Mouse (Mus musculus): ENCODE measurements around the gene Man1b1. TPM values are rescaled to one million over a fixed set of nuclear protein-coding genes. Genes with fewer than 3 reads are reported as not detected.

The Man1b1 gene
- 0.86 and 1.3 TPM in 2 replicates for polyA plus RNA-seq (2012)

DNA sequence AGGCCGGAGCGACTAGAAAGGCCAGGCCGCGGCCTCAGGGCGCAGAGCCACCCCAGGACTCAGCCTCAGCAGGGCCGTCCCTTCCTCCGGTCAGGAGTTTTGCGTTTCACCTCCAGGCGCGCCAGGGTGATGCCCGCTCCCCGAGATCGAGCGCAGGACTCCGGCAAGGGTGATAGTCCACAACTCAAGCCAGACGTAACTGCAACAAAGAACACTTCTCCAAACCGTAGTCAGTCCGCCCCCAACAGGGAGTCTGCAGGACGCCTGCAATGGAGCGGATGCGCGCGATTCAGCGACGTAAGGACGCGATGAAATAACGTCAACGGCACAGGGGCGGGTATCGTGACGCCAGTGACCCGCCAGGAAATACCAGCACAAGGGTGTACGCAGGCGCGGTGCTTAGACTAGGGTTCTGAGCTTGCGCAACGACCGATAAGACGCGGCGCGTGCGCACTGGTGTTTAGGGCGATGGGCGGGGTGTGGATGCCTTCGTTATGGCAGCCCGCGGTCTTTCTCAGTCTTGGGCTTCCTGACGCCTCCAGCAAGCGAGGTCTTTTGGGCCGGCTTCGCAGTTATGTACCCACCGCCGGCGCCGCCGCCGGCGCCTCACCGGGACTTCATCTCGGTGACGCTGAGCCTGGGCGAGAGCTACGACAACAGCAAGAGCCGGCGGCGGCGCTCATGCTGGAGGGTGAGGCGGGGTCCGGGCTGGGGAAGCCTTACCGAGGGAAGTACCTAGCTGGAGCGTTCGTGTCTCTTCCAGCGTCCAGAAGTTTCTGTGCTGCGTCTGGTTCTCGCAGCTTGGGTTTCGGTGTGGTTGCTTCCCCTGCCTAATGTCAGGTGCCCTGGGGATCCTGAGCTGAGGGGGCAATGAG lies at the start of gene Man1b1:
Man1b1 (plus strand) TSS at position 53 of the 875 bp plus-strand sequence.
- Histone ChIP-seq H3K9me3 (ENCODE audit: control insufficient read depth, low read length) (no peaks in the 10 kb centered on the region), H3K4me1 (ENCODE audit: control insufficient read depth) (peaks cover 40% of the 10 kb centered on the region), H3K4me3 (replicated peaks) (peak within 1 kb of the TSS; percentile 85), H3K27me3 (ENCODE audit: control insufficient read depth) (0 out of 2 replicates have a peak, but pooled peaks cover 2% of the 10 kb centered on the region), H3K36me3 (ENCODE audit: control insufficient read depth) (peaks cover 42% of the 10 kb centered on the region)
- no peak for TF ChIP-seq TAL1 (IDR thresholded peaks at IDR 0.05; ENCODE audit: low read length)
- peak; percentile 77 for TF ChIP-seq GATA1 (IDR thresholded peaks at IDR 0.05; ENCODE audit: low read length)

GRCm38 (mm10) chr2:25285551-25285950 lies 46.6 kb upstream of the Man1b1 start:
- H3K4me1 ChIP-seq (ENCODE audit: control insufficient read depth): peaks cover 19% of the 10 kb centered on the region
- H3K36me3 ChIP-seq (ENCODE audit: control insufficient read depth): peaks cover 55% of the 10 kb centered on the region
- H3K9me3 ChIP-seq (ENCODE audit: control insufficient read depth, low read length): peaks cover 2% of the 10 kb centered on the region; the same call in 1 of the 2 replicates
- TF ChIP-seq GATA1 (IDR thresholded peaks at IDR 0.05; ENCODE audit: low read length) (no peak), TAL1 (IDR thresholded peaks at IDR 0.05; ENCODE audit: low read length) (no peak)
- no peak overlapping the region for H3K4me3 ChIP-seq (replicated peaks)
- peaks cover 27% of the 10 kb centered on the region for H3K27me3 ChIP-seq (ENCODE audit: control insufficient read depth)

- no peak overlapping the region for H3K4me3 ChIP-seq (replicated peaks)
- H3K4me1 ChIP-seq (ENCODE audit: control insufficient read depth): peaks cover 19% of the 10 kb centered on the region
- TF ChIP-seq TAL1 (IDR thresholded peaks at IDR 0.05; ENCODE audit: low read length) (no peak), GATA1 (IDR thresholded peaks at IDR 0.05; ENCODE audit: low read length) (no peak)
- peaks cover 35% of the 10 kb centered on the region for H3K27me3 ChIP-seq (ENCODE audit: control insufficient read depth)
- peaks cover 47% of the 10 kb centered on the region for H3K36me3 ChIP-seq (ENCODE audit: control insufficient read depth)
- H3K9me3 ChIP-seq (ENCODE audit: control insufficient read depth, low read length): peaks cover 3% of the 10 kb centered on the region; the same call in 1 of the 2 replicates
These were observed 45.8 kb upstream of the Man1b1 start for GRCm38 (mm10) chr2:25286314-25286713.

- H3K9me3 ChIP-seq (ENCODE audit: control insufficient read depth, low read length): peaks cover 3% of the 10 kb centered on the region; the same call in 1 of the 2 replicates
- no peak overlapping the region for H3K4me3 ChIP-seq (replicated peaks)
- peaks cover 21% of the 10 kb centered on the region for H3K4me1 ChIP-seq (ENCODE audit: control insufficient read depth)
- H3K27me3 ChIP-seq (ENCODE audit: control insufficient read depth): peaks cover 42% of the 10 kb centered on the region
- peaks cover 43% of the 10 kb centered on the region for H3K36me3 ChIP-seq (ENCODE audit: control insufficient read depth)
- no peak for TF ChIP-seq TAL1 (IDR thresholded peaks at IDR 0.05; ENCODE audit: low read length)
- TF ChIP-seq GATA1 (IDR thresholded peaks at IDR 0.05; ENCODE audit: low read length): no peak
These were observed 45.1 kb upstream of the Man1b1 start for GRCm38 (mm10) chr2:25286837-25287636.

DNA sequence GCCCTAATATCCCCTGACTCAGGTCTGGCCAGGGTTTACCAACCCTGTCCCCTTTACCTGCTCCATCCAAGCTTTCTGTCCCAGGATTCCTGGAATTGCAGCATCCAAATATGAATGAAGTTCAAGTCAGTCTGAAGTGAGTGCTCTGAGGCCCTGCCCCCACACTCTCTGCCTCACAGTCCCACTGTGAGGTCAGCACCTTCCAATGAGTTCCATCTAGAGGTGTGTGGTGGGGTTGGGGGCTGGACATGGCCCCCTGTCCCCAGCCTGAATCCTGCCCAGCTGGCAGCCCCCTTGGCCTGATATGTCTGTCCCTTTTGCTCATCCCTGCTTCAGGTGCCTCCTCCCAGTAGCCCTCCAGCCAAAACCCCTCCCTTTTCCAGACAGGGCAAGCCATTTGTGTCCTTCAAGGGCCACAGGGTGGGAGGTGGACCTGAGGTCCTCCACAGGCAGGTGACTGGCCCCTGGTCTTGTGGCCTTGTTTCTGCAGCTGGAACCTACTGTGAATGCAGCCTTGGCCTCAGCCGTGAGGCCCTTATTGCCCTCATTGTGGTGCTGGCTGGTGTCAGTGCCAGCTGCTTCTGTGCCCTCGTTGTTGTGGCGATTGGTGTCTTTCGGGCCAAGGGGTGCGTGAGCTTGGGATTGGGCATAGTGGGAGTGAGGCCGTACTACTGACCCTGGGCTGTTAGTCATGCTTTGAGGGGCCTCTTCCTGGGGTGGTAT lies 44.0 kb upstream of the Man1b1 start, which contains the start of gene Tmem210:
Tmem210 (plus strand) TSS at position 219 of the 723 bp plus-strand sequence.
- peaks cover 22% of the 10 kb centered on the region for H3K4me1 ChIP-seq (ENCODE audit: control insufficient read depth)
- H3K36me3 ChIP-seq (ENCODE audit: control insufficient read depth): peaks cover 32% of the 10 kb centered on the region
- H3K9me3 ChIP-seq (ENCODE audit: control insufficient read depth, low read length): peaks cover 3% of the 10 kb centered on the region; the same call in 1 of the 2 replicates
- TF ChIP-seq GATA1 (IDR thresholded peaks at IDR 0.05; ENCODE audit: low read length): no peak
- no peak for TF ChIP-seq TAL1 (IDR thresholded peaks at IDR 0.05; ENCODE audit: low read length)
- H3K4me3 ChIP-seq (replicated peaks): no peak within 1 kb of the TSS
- peaks cover 53% of the 10 kb centered on the region for H3K27me3 ChIP-seq (ENCODE audit: control insufficient read depth)

DNA sequence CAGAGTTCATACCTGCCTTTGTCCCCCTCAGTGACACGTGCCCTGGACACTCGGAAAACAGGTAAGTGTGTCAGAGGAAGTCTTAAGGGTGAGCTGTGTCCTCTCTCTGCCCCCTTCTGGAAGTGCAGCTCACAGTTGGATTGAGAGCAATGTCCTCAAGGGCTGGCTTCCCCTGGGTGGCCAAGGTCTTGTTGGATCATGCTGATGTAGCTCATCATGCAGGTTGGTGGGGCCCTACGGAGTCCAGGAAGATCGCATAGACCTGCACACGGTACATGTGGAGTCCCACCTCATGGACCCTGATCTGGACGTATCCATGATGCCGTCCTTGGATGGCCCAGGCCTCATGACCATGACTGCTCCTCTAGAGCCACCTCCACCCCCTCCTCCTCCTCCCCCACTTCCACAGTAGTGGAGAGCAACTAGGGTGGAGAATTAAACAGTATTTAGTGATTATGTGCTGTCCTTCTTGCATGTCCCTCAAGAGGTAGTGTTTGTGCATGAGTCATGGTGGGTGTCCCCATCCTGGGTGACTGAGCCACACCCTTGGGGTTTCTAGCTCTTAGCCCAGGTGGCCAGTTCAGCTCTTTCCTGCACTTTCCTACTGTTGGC lies 43.3 kb upstream of the Man1b1 start:
- Histone ChIP-seq H3K4me1 (ENCODE audit: control insufficient read depth) (peaks cover 22% of the 10 kb centered on the region), H3K4me3 (replicated peaks) (no peak overlapping the region), H3K36me3 (ENCODE audit: control insufficient read depth) (peaks cover 26% of the 10 kb centered on the region), H3K9me3 (ENCODE audit: control insufficient read depth, low read length) (peaks cover 3% of the 10 kb centered on the region; the same call in 1 of the 2 replicates), H3K27me3 (ENCODE audit: control insufficient read depth) (peaks cover 60% of the 10 kb centered on the region)
- TF ChIP-seq GATA1 (IDR thresholded peaks at IDR 0.05; ENCODE audit: low read length) (no peak), TAL1 (IDR thresholded peaks at IDR 0.05; ENCODE audit: low read length) (no peak)

- peaks cover 68% of the 10 kb centered on the region for H3K27me3 ChIP-seq (ENCODE audit: control insufficient read depth)
- H3K36me3 ChIP-seq (ENCODE audit: control insufficient read depth): peaks cover 17% of the 10 kb centered on the region
- H3K4me1 ChIP-seq (ENCODE audit: control insufficient read depth): peaks cover 22% of the 10 kb centered on the region
- H3K9me3 ChIP-seq (ENCODE audit: control insufficient read depth, low read length): peaks cover 3% of the 10 kb centered on the region; the same call in 1 of the 2 replicates
- no peak within 1 kb of the TSS for H3K4me3 ChIP-seq (replicated peaks)
- TF ChIP-seq GATA1 (IDR thresholded peaks at IDR 0.05; ENCODE audit: low read length) (no peak), TAL1 (IDR thresholded peaks at IDR 0.05; ENCODE audit: low read length) (no peak)
These were observed 42.5 kb upstream of the Man1b1 start, which contains the start of gene Lrrc26 for GRCm38 (mm10) chr2:25289651-25290050. Gene Lrrc26, plus strand, starts transcription at chr2:25289915.
